Mouse (Mus musculus): ENCODE data around the gene Zyg11b.

DNA sequence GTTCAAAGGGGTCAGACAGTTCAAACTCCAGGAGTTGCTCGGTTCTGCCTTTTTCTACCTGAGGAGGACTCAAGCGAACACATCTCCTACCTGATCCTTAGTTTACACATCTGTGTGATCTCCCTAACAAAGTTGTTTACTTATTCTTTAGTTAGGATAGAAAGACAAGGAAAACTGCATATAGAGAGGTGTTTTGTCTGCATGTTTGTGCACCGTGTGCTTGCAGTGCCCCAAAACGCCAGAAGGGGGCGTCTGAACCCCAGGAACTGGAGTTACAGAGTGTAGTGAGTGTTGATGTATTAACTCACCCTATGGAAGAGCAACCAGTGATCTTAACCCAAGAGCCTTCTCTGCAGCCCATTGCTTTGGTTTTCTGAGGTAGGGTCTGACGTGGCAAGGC lies 18.9 kb upstream of the Zyg11b start:
- no peak for TF ChIP-seq CTCF (IDR thresholded peaks at IDR 0.05; ENCODE audit: borderline replicate concordance, insufficient read depth, low read length)
- no peak for TF ChIP-seq POLR2A (IDR thresholded peaks at IDR 0.05; ENCODE audit: low read depth, low read length)
